Mouse (Mus musculus): ENCODE data around the gene Fshb. TPM values are rescaled to one million over a fixed set of nuclear protein-coding genes. Genes with fewer than 3 reads are reported as not detected.

The Fshb gene
- polyA plus RNA-seq (2015; fragmentation: Nextera tagmentation; extraction: Ambion mirVana), result not detected in 2 replicates

DNA sequence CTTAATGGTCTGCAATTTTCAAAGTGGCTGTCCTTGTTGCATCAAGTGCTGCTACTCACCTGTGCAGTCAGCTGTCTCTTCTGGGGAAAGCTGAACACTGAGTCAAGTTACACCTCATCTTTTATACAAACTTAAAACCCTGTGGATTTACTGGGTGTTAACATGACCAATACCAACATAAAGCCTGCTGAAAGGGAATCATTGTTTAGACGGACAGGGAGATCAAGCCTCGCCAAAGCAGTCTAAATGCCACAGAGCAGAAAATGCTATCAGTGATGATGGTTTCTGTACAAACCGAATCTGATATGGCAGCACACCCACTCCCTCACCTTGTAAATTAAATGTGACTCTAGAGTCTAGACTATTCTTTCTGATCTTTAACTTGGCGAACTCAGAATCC is at the start of gene Fshb:
Fshb (minus strand) TSS at position 101 of the 400 bp plus-strand sequence.
- Histone ChIP-seq H3K4me1 (ENCODE audit: control insufficient read depth, insufficient read depth, low read length) (no peaks in the 10 kb centered on the region), H3K27me3 (ENCODE audit: control insufficient read depth, insufficient read depth, low read length) (no peaks in the 10 kb centered on the region), H3K9ac (ENCODE audit: low read length) (no peak within 1 kb of the TSS), H3K4me3 (replicated peaks; ENCODE audit: low read length) (no peak within 1 kb of the TSS), H3K36me3 (ENCODE audit: control insufficient read depth, insufficient read depth, low read length) (no peaks in the 10 kb centered on the region), H3K9me3 (replicated peaks; ENCODE audit: control insufficient read depth, low read length) (no peaks in the 10 kb centered on the region), H3K27ac (ENCODE audit: low read length) (no peak within 1 kb of the TSS), H3K4me2 (ENCODE audit: low read depth, low read length) (no peak within 1 kb of the TSS)
- WGBS, result 61% methylated on average over 4 of the region's 4 CpGs
- ATAC-seq (ENCODE audit: insufficient read depth, low FRiP score), result no peak

DNA sequence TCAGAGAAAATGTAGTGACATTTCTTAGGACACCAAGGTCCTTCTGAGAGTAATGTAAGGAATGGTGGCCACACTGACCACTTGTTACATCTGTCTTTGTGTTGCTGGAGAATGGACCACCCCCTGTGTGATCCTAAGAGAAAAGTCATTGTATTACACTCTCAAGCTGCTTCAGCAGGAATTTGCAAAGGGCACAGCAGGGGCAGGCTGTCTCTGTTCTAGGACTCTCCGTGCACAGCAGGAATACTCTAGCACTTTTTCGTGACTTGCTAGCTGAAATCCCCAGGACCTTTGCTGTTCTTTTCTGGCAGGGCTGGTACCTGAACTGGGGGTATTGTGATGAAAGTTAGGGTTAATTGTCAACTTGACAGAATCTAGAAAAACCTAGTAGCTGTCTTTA is 24.8 kb upstream of the Fshb start:
- no peak for ATAC-seq (ENCODE audit: insufficient read depth, low FRiP score)
- Histone ChIP-seq H3K9ac (ENCODE audit: low read length) (no peak overlapping the region), H3K4me3 (replicated peaks; ENCODE audit: low read length) (no peak overlapping the region), H3K27me3 (ENCODE audit: control insufficient read depth, insufficient read depth, low read length) (no peaks in the 10 kb centered on the region), H3K27ac (ENCODE audit: low read length) (no peak overlapping the region), H3K4me1 (ENCODE audit: control insufficient read depth, insufficient read depth, low read length) (no peaks in the 10 kb centered on the region), H3K4me2 (ENCODE audit: low read depth, low read length) (no peak overlapping the region), H3K36me3 (ENCODE audit: control insufficient read depth, insufficient read depth, low read length) (no peaks in the 10 kb centered on the region), H3K9me3 (replicated peaks; ENCODE audit: control insufficient read depth, low read length) (no peaks in the 10 kb centered on the region)
- WGBS, result 38% methylated on average over 2 of the region's 2 CpGs

DNA sequence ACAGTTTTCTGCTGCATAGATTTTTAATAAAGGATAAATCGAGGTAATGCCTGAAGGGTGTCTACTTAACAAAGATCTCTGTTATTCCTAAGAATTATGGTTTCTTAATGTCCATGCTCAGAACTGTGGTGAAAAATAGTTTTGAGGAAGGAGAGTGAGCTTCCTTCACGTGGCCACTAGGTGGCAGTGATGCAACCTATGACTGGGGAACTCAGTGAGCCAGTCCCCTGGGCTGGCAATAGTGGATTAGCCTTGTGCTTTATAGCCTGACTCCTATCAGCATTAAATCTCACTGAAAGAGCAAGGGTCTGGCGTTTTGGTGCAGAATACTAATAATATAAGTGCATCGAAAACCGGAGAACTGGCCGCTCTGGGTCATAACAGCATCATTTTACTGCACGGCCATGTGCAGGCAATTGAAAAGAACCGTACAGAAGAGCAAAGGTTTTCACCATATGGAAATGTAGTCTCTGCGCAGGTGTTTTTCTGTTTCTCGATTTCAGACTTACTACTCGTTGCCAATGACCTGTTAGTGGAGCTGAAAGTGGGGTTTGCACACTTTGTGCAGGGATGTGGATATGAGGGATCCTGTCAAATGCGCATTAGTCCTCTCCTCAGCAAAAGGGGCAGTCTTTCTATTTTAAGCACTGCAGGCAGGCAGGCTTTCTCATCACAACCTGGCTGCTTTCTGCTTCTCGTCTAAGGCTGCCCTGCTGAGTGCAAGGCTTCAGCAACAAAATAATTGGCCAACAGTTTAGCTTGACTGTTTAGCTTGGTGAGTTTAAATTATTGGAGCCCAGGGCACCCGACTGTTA is 23.8 kb upstream of the Fshb start:
- Histone ChIP-seq H3K4me2 (ENCODE audit: low read depth, low read length) (no peak overlapping the region), H3K27ac (ENCODE audit: low read length) (no peak overlapping the region), H3K27me3 (ENCODE audit: control insufficient read depth, insufficient read depth, low read length) (no peaks in the 10 kb centered on the region), H3K36me3 (ENCODE audit: control insufficient read depth, insufficient read depth, low read length) (no peaks in the 10 kb centered on the region), H3K9ac (ENCODE audit: low read length) (no peak overlapping the region), H3K9me3 (replicated peaks; ENCODE audit: control insufficient read depth, low read length) (no peaks in the 10 kb centered on the region), H3K4me3 (replicated peaks; ENCODE audit: low read length) (no peak overlapping the region), H3K4me1 (ENCODE audit: control insufficient read depth, insufficient read depth, low read length) (no peaks in the 10 kb centered on the region)
- WGBS, result 51% methylated on average over 14 of the region's 14 CpGs
- no peak for ATAC-seq (ENCODE audit: insufficient read depth, low FRiP score)

DNA sequence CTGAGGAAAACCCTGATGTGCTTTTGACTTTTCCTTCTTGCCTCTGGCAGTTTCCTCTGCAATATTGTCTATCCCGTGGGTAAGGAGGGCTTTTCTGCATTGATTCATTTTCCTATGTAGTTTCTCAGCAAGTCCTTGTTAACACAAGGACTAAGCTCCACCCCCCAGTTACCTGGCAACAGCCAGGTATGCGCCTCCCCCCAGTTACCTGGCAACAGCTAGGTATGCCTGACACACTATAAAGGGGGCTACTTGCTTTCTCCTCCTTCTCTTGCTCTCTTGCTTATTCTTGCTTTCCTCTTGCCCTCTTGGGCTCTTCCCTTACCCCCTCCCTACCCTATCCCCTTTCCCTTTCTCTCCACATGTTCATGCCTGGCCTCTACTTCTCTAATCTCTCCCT is 3.8 kb upstream of the Fshb start:
- Histone ChIP-seq H3K9ac (ENCODE audit: low read length) (no peak overlapping the region), H3K36me3 (ENCODE audit: control insufficient read depth, insufficient read depth, low read length) (no peaks in the 10 kb centered on the region), H3K27me3 (ENCODE audit: control insufficient read depth, insufficient read depth, low read length) (no peaks in the 10 kb centered on the region), H3K27ac (ENCODE audit: low read length) (no peak overlapping the region), H3K4me1 (ENCODE audit: control insufficient read depth, insufficient read depth, low read length) (no peaks in the 10 kb centered on the region), H3K9me3 (replicated peaks; ENCODE audit: control insufficient read depth, low read length) (no peaks in the 10 kb centered on the region), H3K4me3 (replicated peaks; ENCODE audit: low read length) (no peak overlapping the region), H3K4me2 (ENCODE audit: low read depth, low read length) (no peak overlapping the region)
- 29% methylated on average over 2 of the region's 2 CpGs for WGBS
- no peak for ATAC-seq (ENCODE audit: insufficient read depth, low FRiP score)

- H3K9ac ChIP-seq (ENCODE audit: low read length), result no peak overlapping the region
- no peaks in the 10 kb centered on the region for H3K36me3 ChIP-seq (ENCODE audit: control insufficient read depth, insufficient read depth, low read length)
- no peaks in the 10 kb centered on the region for H3K27me3 ChIP-seq (ENCODE audit: control insufficient read depth, insufficient read depth, low read length)
- no peak overlapping the region for H3K4me3 ChIP-seq (replicated peaks; ENCODE audit: low read length)
- H3K9me3 ChIP-seq (replicated peaks; ENCODE audit: control insufficient read depth, low read length), result no peaks in the 10 kb centered on the region
- no peak for ATAC-seq (ENCODE audit: insufficient read depth, low FRiP score)
- no peaks in the 10 kb centered on the region for H3K4me1 ChIP-seq (ENCODE audit: control insufficient read depth, insufficient read depth, low read length)
- H3K27ac ChIP-seq (ENCODE audit: low read length), result no peak overlapping the region
- no peak overlapping the region for H3K4me2 ChIP-seq (ENCODE audit: low read depth, low read length)
Observed at GRCm38 (mm10) chr2:107045955-107046354, 13.5 kb downstream of the Fshb start.

GRCm38 (mm10) chr2:107040816-107041215 is 18.6 kb downstream of the Fshb start:
- no peaks in the 10 kb centered on the region for H3K36me3 ChIP-seq (ENCODE audit: control insufficient read depth, insufficient read depth, low read length)
- no peak overlapping the region for H3K9ac ChIP-seq (ENCODE audit: low read length)
- 76% methylated on average over 4 of the region's 4 CpGs for WGBS
- no peaks in the 10 kb centered on the region for H3K27me3 ChIP-seq (ENCODE audit: control insufficient read depth, insufficient read depth, low read length)
- H3K4me1 ChIP-seq (ENCODE audit: control insufficient read depth, insufficient read depth, low read length), result no peaks in the 10 kb centered on the region
- H3K9me3 ChIP-seq (replicated peaks; ENCODE audit: control insufficient read depth, low read length), result no peaks in the 10 kb centered on the region
- no peak overlapping the region for H3K4me2 ChIP-seq (ENCODE audit: low read depth, low read length)
- H3K27ac ChIP-seq (ENCODE audit: low read length), result no peak overlapping the region
- H3K4me3 ChIP-seq (replicated peaks; ENCODE audit: low read length), result no peak overlapping the region
- no peak for ATAC-seq (ENCODE audit: insufficient read depth, low FRiP score)

DNA sequence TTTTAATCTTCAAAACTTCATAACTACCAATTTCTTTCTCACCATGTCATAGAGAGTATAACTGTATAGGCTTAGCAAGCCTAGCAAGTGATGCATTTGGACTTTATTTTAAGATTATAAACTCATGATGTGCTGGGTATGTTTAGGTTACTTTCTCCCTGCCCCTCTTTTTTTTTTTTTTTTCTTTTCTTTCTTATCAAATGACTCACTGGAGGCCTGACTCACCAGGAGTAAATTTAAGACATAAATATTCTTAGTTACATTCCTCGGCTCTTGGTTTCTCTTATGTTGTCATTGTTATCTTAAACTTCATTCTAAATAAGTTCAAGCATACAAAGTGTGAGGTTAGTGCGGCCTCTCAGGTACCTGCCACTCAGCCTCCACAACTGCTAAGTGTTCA is 23.5 kb downstream of the Fshb start:
- ATAC-seq (ENCODE audit: insufficient read depth, low FRiP score), result no peak
- Histone ChIP-seq H3K9ac (ENCODE audit: low read length) (no peak overlapping the region), H3K27me3 (ENCODE audit: control insufficient read depth, insufficient read depth, low read length) (no peaks in the 10 kb centered on the region), H3K4me2 (ENCODE audit: low read depth, low read length) (no peak overlapping the region), H3K36me3 (ENCODE audit: control insufficient read depth, insufficient read depth, low read length) (no peaks in the 10 kb centered on the region), H3K4me1 (ENCODE audit: control insufficient read depth, insufficient read depth, low read length) (no peaks in the 10 kb centered on the region), H3K9me3 (replicated peaks; ENCODE audit: control insufficient read depth, low read length) (no peaks in the 10 kb centered on the region), H3K27ac (ENCODE audit: low read length) (no peak overlapping the region), H3K4me3 (replicated peaks; ENCODE audit: low read length) (no peak overlapping the region)
- 57% methylated on average over 2 of the region's 2 CpGs for WGBS

DNA sequence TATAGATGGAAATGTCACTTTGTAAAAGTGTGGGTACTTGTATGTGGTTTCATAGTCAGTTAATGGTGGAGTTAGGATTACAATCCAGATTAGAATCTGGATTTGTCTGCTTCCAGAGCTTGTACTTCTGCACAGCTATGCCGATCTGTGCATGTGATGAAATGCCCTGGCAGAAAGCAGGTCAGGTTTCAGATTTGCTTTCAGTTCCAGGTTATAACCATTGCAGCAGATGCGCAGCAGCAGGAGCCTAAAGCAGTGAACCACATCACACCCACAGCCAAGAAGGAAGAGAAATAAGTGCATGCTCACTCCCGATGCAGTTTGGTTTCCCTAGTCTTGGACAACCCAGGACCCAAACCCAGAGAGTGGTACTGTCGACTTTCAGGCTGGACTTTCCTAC is 34.8 kb downstream of the Fshb start:
- H3K4me1 ChIP-seq (ENCODE audit: control insufficient read depth, insufficient read depth, low read length), result no peaks in the 10 kb centered on the region
- H3K27me3 ChIP-seq (ENCODE audit: control insufficient read depth, insufficient read depth, low read length), result no peaks in the 10 kb centered on the region
- H3K9me3 ChIP-seq (replicated peaks; ENCODE audit: control insufficient read depth, low read length), result no peaks in the 10 kb centered on the region
- WGBS, result 75% methylated on average over 4 of the region's 4 CpGs
- no peak overlapping the region for H3K4me2 ChIP-seq (ENCODE audit: low read depth, low read length)
- no peak for ATAC-seq (ENCODE audit: insufficient read depth, low FRiP score)
- H3K36me3 ChIP-seq (ENCODE audit: control insufficient read depth, insufficient read depth, low read length), result no peaks in the 10 kb centered on the region
- no peak overlapping the region for H3K27ac ChIP-seq (ENCODE audit: low read length)
- no peak overlapping the region for H3K9ac ChIP-seq (ENCODE audit: low read length)
- no peak overlapping the region for H3K4me3 ChIP-seq (replicated peaks; ENCODE audit: low read length)

DNA sequence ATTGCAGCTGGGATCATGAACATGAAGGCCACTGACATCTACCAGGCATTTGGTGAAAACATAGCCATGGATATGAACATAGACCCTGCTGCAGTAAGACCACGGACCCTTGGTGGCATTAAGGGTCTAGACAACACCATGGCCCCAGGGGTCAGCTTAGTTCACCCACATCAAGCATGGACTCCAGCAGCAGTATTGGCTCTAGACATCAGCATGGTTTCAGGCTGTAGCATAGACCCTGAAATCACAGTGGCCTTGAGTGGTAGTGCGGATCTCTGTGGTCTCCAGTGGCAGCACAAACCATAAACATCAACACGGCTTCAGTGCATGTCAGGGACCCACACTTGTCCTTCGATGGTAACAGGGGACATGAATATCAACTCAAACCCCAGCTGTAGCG is 36.7 kb downstream of the Fshb start:
- no peaks in the 10 kb centered on the region for H3K36me3 ChIP-seq (ENCODE audit: control insufficient read depth, insufficient read depth, low read length)
- ATAC-seq (ENCODE audit: insufficient read depth, low FRiP score), result no peak
- WGBS, result 87% methylated on average over 5 of the region's 5 CpGs

More for the DNA sequence above, 36.7 kb downstream of the Fshb start:
- H3K27ac ChIP-seq (ENCODE audit: low read length), result no peak overlapping the region
- H3K9ac ChIP-seq (ENCODE audit: low read length), result no peak overlapping the region
- no peak overlapping the region for H3K4me3 ChIP-seq (replicated peaks; ENCODE audit: low read length)
- no peaks in the 10 kb centered on the region for H3K4me1 ChIP-seq (ENCODE audit: control insufficient read depth, insufficient read depth, low read length)
- no peaks in the 10 kb centered on the region for H3K27me3 ChIP-seq (ENCODE audit: control insufficient read depth, insufficient read depth, low read length)
- H3K9me3 ChIP-seq (replicated peaks; ENCODE audit: control insufficient read depth, low read length), result no peaks in the 10 kb centered on the region
- H3K4me2 ChIP-seq (ENCODE audit: low read depth, low read length), result no peak overlapping the region

Data from stomach, embryonic 16.5 days (tissue).